Mouse (Mus musculus) lung, adult 2 months (tissue): ENCODE data around the gene Cdk4.

Source experiments
- CTCF ChIP-seq: fragments of 200-500 bp; IDR thresholded peaks from 2 replicates; pipeline ENCODE4 v1.5.1; 2011; ENCODE audit warnings: mild to moderate bottlenecking, low read length, control low read depth; ENCODE audit not compliant: insufficient read depth
- POLR2A ChIP-seq: fragments of 200-500 bp; IDR thresholded peaks from 2 replicates; pipeline ENCODE4 v1.6.1; 2011; ENCODE audit warnings: low read depth, mild to moderate bottlenecking, control low read depth, low read length, borderline replicate concordance; ENCODE audit errors: extremely low read depth

DNA sequence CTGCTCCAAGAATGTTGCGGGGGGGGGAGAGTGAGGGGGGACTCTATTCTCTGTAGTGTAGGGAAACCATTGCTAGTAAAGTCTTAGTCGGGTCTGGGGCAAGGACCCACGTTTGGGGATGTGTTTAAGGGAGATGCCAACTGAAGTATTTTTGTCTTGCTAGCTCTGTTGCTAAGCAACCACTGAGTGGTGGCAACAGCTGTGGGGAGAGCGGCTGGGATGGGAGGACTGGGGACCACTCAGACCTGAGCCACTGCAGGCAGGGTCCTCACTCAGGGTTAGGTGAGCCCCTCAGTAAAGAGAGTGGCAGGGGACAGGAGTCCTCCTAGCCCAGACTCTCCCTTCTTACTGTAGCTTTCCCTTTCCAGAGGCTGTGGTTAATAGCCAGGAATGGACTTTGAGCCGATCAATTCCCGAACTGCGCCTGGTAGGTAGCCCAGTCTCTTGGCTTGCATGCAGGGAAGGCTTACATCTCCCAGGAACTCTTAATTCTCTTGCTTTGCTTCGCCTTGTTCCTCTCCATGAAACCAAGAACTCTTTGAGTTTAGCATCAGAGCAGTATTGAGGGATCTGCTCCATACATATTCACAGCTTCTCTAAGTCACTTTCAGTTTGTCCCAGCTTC lies 18.8 kb downstream of the Cdk4 start:
- TF ChIP-seq POLR2A (no peak), CTCF (no peak)
